Mouse (Mus musculus) stomach, postnatal 0 days (tissue): ENCODE data around the gene Cxcl17. TPM values are rescaled to one million over a fixed set of nuclear protein-coding genes. Genes with fewer than 3 reads are reported as not detected.
A peak's percentile ranks its signal among the peaks of the same experiment; 100 is the strongest.

Experiments used
- ATAC-seq: fragments of 200-750 bp; cut with Nextera tagmentation; 2 replicates; pipeline ENCODE4 v1.8.0; 2017; ENCODE audit not compliant: low FRiP score, low TSS enrichment
- DNase-seq: peaks from one replicate; pipeline ENCODE4 v3.0.0-alpha.2; 2016; ENCODE audit warnings: low spot score
- H3K27ac ChIP-seq: fragments of 300-500 bp; sonication (generic); replicated peaks from 2 replicates; pipeline ENCODE4 v1.5.1; 2014; ENCODE audit warnings: mild to moderate bottlenecking, control low read depth
- H3K27me3 ChIP-seq: fragments of 300-500 bp; sonication (generic); 2 replicates; pipeline ENCODE4 v1.6.1; 2014; ENCODE audit warnings: low read length; ENCODE audit not compliant: control insufficient read depth, insufficient read depth
- H3K36me3 ChIP-seq: fragments of 300-500 bp; sonication (generic); 2 replicates; pipeline ENCODE4 v1.6.1; 2014; ENCODE audit warnings: low read length, mixed read lengths; ENCODE audit not compliant: control insufficient read depth, insufficient read depth
- H3K4me1 ChIP-seq: fragments of 300-500 bp; sonication (generic); replicated peaks from 2 replicates; pipeline ENCODE4 v1.6.1; 2014; ENCODE audit warnings: antibody characterized with exemption; ENCODE audit not compliant: control insufficient read depth, insufficient read depth
- H3K4me2 ChIP-seq: fragments of 300-500 bp; sonication (generic); replicated peaks from 2 replicates; pipeline ENCODE4 v1.6.1; 2014; ENCODE audit warnings: low read depth, mild to moderate bottlenecking, control low read depth, moderate library complexity
- H3K4me3 ChIP-seq: fragments of 300-500 bp; sonication (generic); 2 replicates; pipeline ENCODE4 v1.5.1; 2014; ENCODE audit warnings: low read depth, low read length, control low read depth
- H3K9ac ChIP-seq: fragments of 300-500 bp; sonication (generic); 2 replicates; pipeline ENCODE4 v1.6.1; 2014; ENCODE audit warnings: mild to moderate bottlenecking, low read length, control low read depth, mixed read lengths
- H3K9me3 ChIP-seq: fragments of 300-500 bp; sonication (generic); 2 replicates; pipeline ENCODE4 v1.6.1; 2016; ENCODE audit warnings: low read length; ENCODE audit not compliant: control insufficient read depth
- CTCF ChIP-seq: IDR thresholded peaks from 2 replicates; pipeline ENCODE4 v1.5.1; 2016; ENCODE audit warnings: antibody characterized with exemption, low read depth, mild to moderate bottlenecking, moderate library complexity
- EP300 ChIP-seq: optimal IDR thresholded peaks from 2 replicates; pipeline ENCODE3; 2016; ENCODE audit warnings: antibody characterized with exemption
- WGBS: fragments of 180-500 bp; shearing (Covaris S2); extraction: QIAGEN DNeasy Blood & Tissue Kit; methylation state at CpG from one replicate; pipeline ENCODE4 v1.1.7; 2014; 5-methylcytosine and 5-hydroxymethylcytosine counted together
- polyA plus RNA-seq: library from polyadenylated mRNA; unstranded; fragments of >200 nt; fragmentation: Nextera tagmentation; extraction: Ambion mirVana; gene quantifications from 2 replicates; pipeline ENCODE4 v1.2.1, GENCODE M21; 2015

Gene Cxcl17
- polyA plus RNA-seq, 1 experiment from 2014 or later = 6.8 TPM

GRCm38 (mm10) chr7:25392851-25393250 is 19.8 kb downstream of the Cxcl17 start:
- TF ChIP-seq EP300 (no peak), CTCF (no peak)
- H3K4me3 ChIP-seq = no peak overlapping the region
- H3K9me3 ChIP-seq = no peaks in the 10 kb centered on the region
- 0 out of 2 replicates have a peak overlapping the region, but pooled peaks have one; percentile 14 for H3K4me2 ChIP-seq
- 68% methylated on average over 7 of the region's 7 CpGs for whole genome bisulfite sequencing
- H3K27me3 ChIP-seq = no peaks in the 10 kb centered on the region
- no peak overlapping the region for H3K9ac ChIP-seq
- no peak for ATAC-seq
- no peak for DNase-seq
- peaks cover 12% of the 10 kb centered on the region for H3K4me1 ChIP-seq
- H3K27ac ChIP-seq = no peak overlapping the region
- H3K36me3 ChIP-seq = no peaks in the 10 kb centered on the region

- WGBS = 85% methylated on average over 2 of the region's 2 CpGs
- DNase-seq = no peak
Measured at GRCm38 (mm10) chr7:25391856-25392453, 20.7 kb downstream of the Cxcl17 start.

GRCm38 (mm10) chr7:25390986-25391385 is 21.7 kb downstream of the Cxcl17 start:
- no peak for ATAC-seq
- Histone ChIP-seq H3K27me3 (no peaks in the 10 kb centered on the region), H3K9ac (no peak overlapping the region), H3K4me3 (no peak overlapping the region), H3K4me1 (peaks cover 15% of the 10 kb centered on the region), H3K27ac (peak overlapping the region; percentile 58; the same call in 1 of the 2 replicates), H3K4me2 (no peak overlapping the region), H3K9me3 (no peaks in the 10 kb centered on the region), H3K36me3 (no peaks in the 10 kb centered on the region)
- WGBS = 38% methylated on average over 2 of the region's 2 CpGs
- no peak for TF ChIP-seq EP300
- TF ChIP-seq CTCF = no peak
- no peak for DNase-seq

More at GRCm38 (mm10) chr7:25391856-25392453, 20.7 kb downstream of the Cxcl17 start:
- no peaks in the 10 kb centered on the region for H3K27me3 ChIP-seq
- no peak overlapping the region for H3K27ac ChIP-seq
- H3K4me1 ChIP-seq = peaks cover 12% of the 10 kb centered on the region
- H3K4me2 ChIP-seq = no peak overlapping the region
- TF ChIP-seq EP300 (no peak), CTCF (no peak)
- no peak for ATAC-seq
- H3K9me3 ChIP-seq = no peaks in the 10 kb centered on the region
- no peak overlapping the region for H3K4me3 ChIP-seq
- H3K9ac ChIP-seq = no peak overlapping the region
- no peaks in the 10 kb centered on the region for H3K36me3 ChIP-seq

- peak overlapping the region; percentile 35; the same call in 1 of the 2 replicates for H3K9ac ChIP-seq
- H3K4me3 ChIP-seq = no peak overlapping the region
- no peaks in the 10 kb centered on the region for H3K27me3 ChIP-seq
- DNase-seq = peak; percentile 79
- peaks cover 21% of the 10 kb centered on the region for H3K4me1 ChIP-seq
- peak overlapping the region; percentile 85 for H3K27ac ChIP-seq
- H3K4me2 ChIP-seq = peak overlapping the region; percentile 23; the same call in 1 of the 2 replicates
- WGBS = 44% methylated on average over 8 of the region's 8 CpGs
- no peaks in the 10 kb centered on the region for H3K9me3 ChIP-seq
- TF ChIP-seq CTCF (no peak), EP300 (no peak)
- peak; percentile 85 for ATAC-seq
- no peaks in the 10 kb centered on the region for H3K36me3 ChIP-seq
Measured at GRCm38 (mm10) chr7:25390054-25390770, 22.5 kb downstream of the Cxcl17 start.

GRCm38 (mm10) chr7:25388916-25389315 is 23.8 kb downstream of the Cxcl17 start:
- TF ChIP-seq CTCF = no peak
- TF ChIP-seq EP300 = no peak
- peaks cover 7% of the 10 kb centered on the region for H3K36me3 ChIP-seq
- H3K4me2 ChIP-seq = no peak overlapping the region
- no peak overlapping the region for H3K27ac ChIP-seq
- no peak overlapping the region for H3K9ac ChIP-seq
- ATAC-seq (no peak), DNase-seq (no peak)
- H3K27me3 ChIP-seq = no peaks in the 10 kb centered on the region
- WGBS = 73% methylated on average over 7 of the region's 7 CpGs
- no peak overlapping the region for H3K4me3 ChIP-seq
- H3K4me1 ChIP-seq = peaks cover 18% of the 10 kb centered on the region
- no peaks in the 10 kb centered on the region for H3K9me3 ChIP-seq

GRCm38 (mm10) chr7:25387811-25388440 is 24.8 kb downstream of the Cxcl17 start:
- no peak overlapping the region for H3K4me3 ChIP-seq
- WGBS = 93% methylated on average over 18 of the region's 18 CpGs
- peaks cover 18% of the 10 kb centered on the region for H3K4me1 ChIP-seq
- no peak for DNase-seq
- ATAC-seq = no peak
- peaks cover 7% of the 10 kb centered on the region for H3K36me3 ChIP-seq
- H3K27ac ChIP-seq = no peak overlapping the region
- no peak overlapping the region for H3K4me2 ChIP-seq
- TF ChIP-seq EP300 (no peak), CTCF (no peak)
- no peak overlapping the region for H3K9ac ChIP-seq
- H3K27me3 ChIP-seq = no peaks in the 10 kb centered on the region
- no peaks in the 10 kb centered on the region for H3K9me3 ChIP-seq
